Mouse (Mus musculus) adrenal gland (tissue): ENCODE data around the gene Dnmt3b.

Experiments used
- intact Hi-C: fragments of 180-260 bp; cut with DNase I; formaldehyde crosslinking; loops from one replicate; pipeline ENCODE4 v1.15.1; 2025
- long read RNA-seq, 2 experiments: library from polyadenylated mRNA; unstranded; transcript quantifications; one replicate each; pipeline ENCODE4 v2.0.0; 2020; ENCODE audit warnings: borderline replicate concordance in 1 of 2; ENCODE audit not compliant: insufficient replicate concordance in 1 of 2

Gene Dnmt3b
- long read RNA-seq, experiment 1, partial matches to known transcripts, result 0 of 1 reads
- long read RNA-seq, experiment 1, other reads (novel, unspliced or antisense), result 1 of 1 reads
- long read RNA-seq, experiment 2, partial matches to known transcripts, result 2 of 2 reads
- long read RNA-seq, experiment 2, other reads (novel, unspliced or antisense), result 0 of 2 reads

- intact Hi-C loops, result no loop called here
These were observed at the start of gene Dnmt3b for GRCm38 (mm10) chr2:153649298-153650013. Dnmt3b (plus strand) TSS chr2:153649450.

GRCm38 (mm10) chr2:153600021-153600666 is 49.1 kb upstream of the Dnmt3b start:
- intact Hi-C loops, result no loop called here

GRCm38 (mm10) chr2:153600667-153601648 is 48.3 kb upstream of the Dnmt3b start:
- intact Hi-C loops, result no loop called here

GRCm38 (mm10) chr2:153603724-153604123 is 45.5 kb upstream of the Dnmt3b start:
- intact Hi-C loops, result no loop called here

- intact Hi-C loops, result no loop called here
These were observed 42.8 kb upstream of the Dnmt3b start for GRCm38 (mm10) chr2:153606421-153606820.

- intact Hi-C loops, result no loop called here
These were observed 41.3 kb upstream of the Dnmt3b start for GRCm38 (mm10) chr2:153607870-153608515.

GRCm38 (mm10) chr2:153609058-153609457 is 40.2 kb upstream of the Dnmt3b start:
- intact Hi-C loops, result no loop called here

- intact Hi-C loops, result no loop called here
These were observed 39.7 kb upstream of the Dnmt3b start for GRCm38 (mm10) chr2:153609548-153609947.

GRCm38 (mm10) chr2:153610426-153611240 is 38.6 kb upstream of the Dnmt3b start:
- intact Hi-C loops, result no loop called here

GRCm38 (mm10) chr2:153611241-153611630 is 38.0 kb upstream of the Dnmt3b start:
- intact Hi-C loops, result no loop called here

GRCm38 (mm10) chr2:153611743-153612142 is 37.5 kb upstream of the Dnmt3b start:
- intact Hi-C loops, result no loop called here

GRCm38 (mm10) chr2:153612594-153613281 is 36.5 kb upstream of the Dnmt3b start:
- intact Hi-C loops, result no loop called here

- intact Hi-C loops, result no loop called here
These were observed 32.4 kb upstream of the Dnmt3b start for GRCm38 (mm10) chr2:153616893-153617292.

GRCm38 (mm10) chr2:153618439-153618838 is 30.8 kb upstream of the Dnmt3b start:
- intact Hi-C loops, result no loop called here

- intact Hi-C loops, result no loop called here
These were observed 30.4 kb upstream of the Dnmt3b start for GRCm38 (mm10) chr2:153618889-153619288.

- intact Hi-C loops, result no loop called here
These were observed 26.8 kb upstream of the Dnmt3b start for GRCm38 (mm10) chr2:153622449-153622848.

GRCm38 (mm10) chr2:153630950-153631349 is 18.3 kb upstream of the Dnmt3b start:
- intact Hi-C loops, result no loop called here

- intact Hi-C loops, result no loop called here
These were observed 17.0 kb upstream of the Dnmt3b start, which contains the start of gene Commd7 for GRCm38 (mm10) chr2:153631976-153632870. Commd7 (minus strand) TSS chr2:153632781.
